Mouse (Mus musculus) G1E (cell line): Measurements from ENCODE around the gene Wfikkn2. TPM values are rescaled to one million over a fixed set of nuclear protein-coding genes. Genes with fewer than 3 reads are reported as not detected.

Experiments
- ATAC-seq: 2 replicates; pipeline ENCODE4 v1.8.0; 2016; ENCODE audit warnings: mild to moderate bottlenecking; ENCODE audit not compliant: insufficient number of reproducible peaks, poor library complexity, low FRiP score, severe bottlenecking; ENCODE audit errors: extremely low read depth
- DNase-seq: peaks from one replicate; pipeline ENCODE4 v3.0.0; 2012; ENCODE audit warnings: low spot score
- H3K27me3 ChIP-seq: 2 replicates; pipeline ENCODE4 v1.6.1; 2012; ENCODE audit warnings: mild to moderate bottlenecking, low read length, inconsistent platforms; ENCODE audit not compliant: insufficient read depth
- H3K36me3 ChIP-seq: replicated peaks from 2 replicates; pipeline ENCODE3; 2012; ENCODE audit warnings: mild to moderate bottlenecking, inconsistent platforms
- H3K4me1 ChIP-seq: 2 replicates; pipeline ENCODE4 v1.6.1; 2012; ENCODE audit warnings: low read depth, low read length, inconsistent platforms, mixed read lengths; ENCODE audit not compliant: insufficient read depth
- H3K4me3 ChIP-seq: 2 replicates; pipeline ENCODE4 v1.5.1; 2012; ENCODE audit warnings: low read depth, mild to moderate bottlenecking, inconsistent platforms, low read length, moderate library complexity, mixed read lengths
- H3K9me3 ChIP-seq: replicated peaks from 2 replicates; pipeline ENCODE4 v1.6.1; 2012; ENCODE audit warnings: inconsistent platforms
- CTCF ChIP-seq: IDR thresholded peaks from 2 replicates; pipeline ENCODE4 v1.5.1; 2012; ENCODE audit warnings: low read depth, low read length, inconsistent platforms, mixed read lengths
- GATA1 ChIP-seq: IDR thresholded peaks from 2 replicates; pipeline ENCODE4 v1.6.1; 2012; ENCODE audit warnings: borderline replicate concordance, low read length, inconsistent platforms, mixed read lengths
- GATA2 ChIP-seq: IDR thresholded peaks from 2 replicates; pipeline ENCODE4 v1.6.1; 2012; ENCODE audit warnings: low read depth, low read length, inconsistent platforms, borderline replicate concordance
- POLR2AphosphoS5 ChIP-seq: IDR thresholded peaks from 2 replicates; pipeline ENCODE4 v1.6.1; 2012; ENCODE audit warnings: low read depth, low read length, inconsistent platforms; ENCODE audit not compliant: insufficient replicate concordance
- TAL1 ChIP-seq: conservative IDR thresholded peaks from 2 replicates; pipeline ENCODE4 v1.6.1; 2012; ENCODE audit warnings: low read depth, low read length, inconsistent platforms, mixed read lengths
- polyA plus RNA-seq: library from polyadenylated mRNA; stranded (reverse); fragments of >175 nt; gene quantifications from 2 replicates; pipeline ENCODE4 v1.2.3, GENCODE M21; 2012
- total RNA-seq, 2 experiments: library from RNA; stranded (forward) in 1 of 2; stranded (reverse) in 1 of 2; fragments of 200-1000 nt in 1 of 2; fragments of >200 nt in 1 of 2; fragmentation: Nextera tagmentation in 1 of 2; gene quantifications; 2 replicates each; pipeline ENCODE4 v1.2.3; 2014 to 2017

The Wfikkn2 gene
- total and polyA plus RNA-seq, 3 experiments = 0.03 to 0.05 TPM; not detected in 1

DNA sequence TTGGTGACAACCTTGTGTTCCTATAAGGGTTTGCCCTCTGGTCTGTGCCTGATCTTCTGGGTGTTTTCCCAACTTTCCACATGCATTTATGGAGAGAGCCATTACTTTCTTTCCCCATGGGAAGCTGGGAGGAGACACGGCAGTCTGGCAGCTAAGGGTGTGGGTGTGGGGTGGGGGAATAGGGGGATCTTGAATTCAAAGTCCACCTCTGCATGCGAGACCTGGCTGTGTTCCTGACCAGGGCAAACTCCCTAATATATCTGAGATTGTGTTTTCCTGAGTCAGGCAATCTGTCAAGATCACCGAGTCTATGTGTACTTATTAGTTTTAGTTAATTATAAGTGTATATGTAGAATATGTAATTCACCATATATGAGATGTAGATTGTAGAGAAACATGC lies 49.5 kb downstream of the Wfikkn2 start:
- Histone ChIP-seq H3K4me3 (no peak overlapping the region), H3K36me3 (no peaks in the 10 kb centered on the region), H3K27me3 (peaks cover 43% of the 10 kb centered on the region), H3K9me3 (no peaks in the 10 kb centered on the region), H3K4me1 (peaks cover 30% of the 10 kb centered on the region)
- no peak for TF ChIP-seq POLR2AphosphoS5
- TF ChIP-seq TAL1 = no peak
- TF ChIP-seq GATA1 = no peak
- no peak for TF ChIP-seq CTCF
- no peak for TF ChIP-seq GATA2
- DNase-seq = no peak
- no peak for ATAC-seq

- H3K36me3 ChIP-seq = no peaks in the 10 kb centered on the region
- peaks cover 5% of the 10 kb centered on the region; the same call in 1 of the 2 replicates for H3K4me1 ChIP-seq
- H3K4me3 ChIP-seq = no peak overlapping the region
- H3K9me3 ChIP-seq = no peaks in the 10 kb centered on the region
- ATAC-seq (no peak), DNase-seq (no peak)
- TF ChIP-seq GATA2 = no peak
- TF ChIP-seq CTCF = no peak
- no peak for TF ChIP-seq POLR2AphosphoS5
- TF ChIP-seq GATA1 = no peak
- TF ChIP-seq TAL1 = no peak
- peaks cover 57% of the 10 kb centered on the region for H3K27me3 ChIP-seq
Observed at GRCm38 (mm10) chr11:94193109-94193508, 52.7 kb downstream of the Wfikkn2 start.

DNA sequence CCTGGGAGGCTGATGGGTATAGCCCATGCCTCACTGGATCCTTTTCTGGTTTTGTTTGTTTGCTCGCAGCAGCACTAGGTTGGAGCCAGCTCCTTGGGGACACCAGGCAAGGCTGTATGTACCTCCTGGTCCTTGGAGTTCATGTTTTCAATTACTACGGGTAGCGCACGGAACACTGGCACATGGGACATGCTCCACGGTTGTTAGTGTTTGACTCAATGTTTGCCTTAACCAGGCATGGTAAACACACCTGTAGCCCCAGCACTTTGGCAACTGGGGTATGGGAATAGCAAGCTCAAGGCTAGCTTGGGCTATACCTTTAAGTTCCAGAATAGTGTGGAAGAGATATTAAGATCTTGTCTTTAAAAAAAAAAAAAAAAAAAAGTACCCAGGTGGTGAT lies 55.1 kb downstream of the Wfikkn2 start:
- TF ChIP-seq CTCF (no peak), TAL1 (no peak), GATA2 (no peak)
- ATAC-seq = no peak
- no peak for DNase-seq

GRCm38 (mm10) chr11:94189579-94189978 lies 56.2 kb downstream of the Wfikkn2 start:
- Histone ChIP-seq H3K36me3 (no peaks in the 10 kb centered on the region), H3K4me3 (no peak overlapping the region), H3K9me3 (no peaks in the 10 kb centered on the region), H3K4me1 (0 out of 2 replicates have a peak, but pooled peaks cover 3% of the 10 kb centered on the region), H3K27me3 (peaks cover 54% of the 10 kb centered on the region)
- ATAC-seq = no peak
- TF ChIP-seq GATA1 (no peak), CTCF (no peak), POLR2AphosphoS5 (no peak), GATA2 (no peak), TAL1 (no peak)
- DNase-seq = no peak

More for the DNA sequence above, 55.1 kb downstream of the Wfikkn2 start:
- H3K27me3 ChIP-seq = peaks cover 52% of the 10 kb centered on the region
- no peak overlapping the region for H3K4me3 ChIP-seq
- no peaks in the 10 kb centered on the region for H3K9me3 ChIP-seq
- H3K36me3 ChIP-seq = no peaks in the 10 kb centered on the region
- 0 out of 2 replicates have a peak, but pooled peaks cover 3% of the 10 kb centered on the region for H3K4me1 ChIP-seq

Other genes with a start within 250 kb of the Wfikkn2 start
- 60.0 and 65.0 TPM in 2 replicates for gene Spag9, start 249.9 kb downstream of the Wfikkn2 start, total RNA-seq (2014; fragmentation: Nextera tagmentation)
- gene Spag9, start 249.9 kb downstream of the Wfikkn2 start, total RNA-seq (2017) = 43.8 and 53.3 TPM in 2 replicates
- 10.5 and 15.3 TPM in 2 replicates for gene Spag9, start 249.9 kb downstream of the Wfikkn2 start, polyA plus RNA-seq
- gene Tob1, start 34.6 kb downstream of the Wfikkn2 start, total RNA-seq (2014; fragmentation: Nextera tagmentation) = 28.6 and 35.0 TPM in 2 replicates
- gene Tob1, start 34.6 kb downstream of the Wfikkn2 start, total RNA-seq (2017) = 9.9 and 11.6 TPM in 2 replicates
- gene Tob1, start 34.6 kb downstream of the Wfikkn2 start, polyA plus RNA-seq = 10.5 and 11.1 TPM in 2 replicates
- gene Gm21885, start 35.9 kb upstream of the Wfikkn2 start, total RNA-seq (2014; fragmentation: Nextera tagmentation) = not detected in 2 replicates
- gene Gm21885, start 35.9 kb upstream of the Wfikkn2 start, total RNA-seq (2017) = 0.23 TPM in 1 of 2 replicates, not detected in the other
- gene Gm21885, start 35.9 kb upstream of the Wfikkn2 start, polyA plus RNA-seq = not detected in 2 replicates
- 238 and 283 TPM in 2 replicates for gene Luc7l3, start 76.0 kb upstream of the Wfikkn2 start, total RNA-seq (2014; fragmentation: Nextera tagmentation)
- 170 and 260 TPM in 2 replicates for gene Luc7l3, start 76.0 kb upstream of the Wfikkn2 start, total RNA-seq (2017)
- 26.4 and 38.7 TPM in 2 replicates for gene Luc7l3, start 76.0 kb upstream of the Wfikkn2 start, polyA plus RNA-seq
- gene Ankrd40, start 82.0 kb upstream of the Wfikkn2 start, total RNA-seq (2014; fragmentation: Nextera tagmentation) = 34.4 and 46.0 TPM in 2 replicates
- gene Ankrd40, start 82.0 kb upstream of the Wfikkn2 start, total RNA-seq (2017) = 46.4 and 48.4 TPM in 2 replicates
- gene Ankrd40, start 82.0 kb upstream of the Wfikkn2 start, polyA plus RNA-seq = 75.8 and 90.9 TPM in 2 replicates
- not detected in 2 replicates for gene Abcc3, start 147.0 kb upstream of the Wfikkn2 start, total RNA-seq (2014; fragmentation: Nextera tagmentation)
- 0.17 and 0.27 TPM in 2 replicates for gene Abcc3, start 147.0 kb upstream of the Wfikkn2 start, total RNA-seq (2017)
- not detected in 2 replicates for gene Abcc3, start 147.0 kb upstream of the Wfikkn2 start, polyA plus RNA-seq
- 38.4 TPM in 1 of 2 replicates, not detected in the other for gene Cacna1g, start 228.2 kb upstream of the Wfikkn2 start, total RNA-seq (2014; fragmentation: Nextera tagmentation)
- gene Cacna1g, start 228.2 kb upstream of the Wfikkn2 start, total RNA-seq (2017) = 0.49 TPM in 1 of 2 replicates, not detected in the other
- 0.01 TPM in 1 of 2 replicates, not detected in the other for gene Cacna1g, start 228.2 kb upstream of the Wfikkn2 start, polyA plus RNA-seq
- not detected in 2 replicates for gene Spata20, start 240.2 kb upstream of the Wfikkn2 start, total RNA-seq (2014; fragmentation: Nextera tagmentation)
- not detected in 2 replicates for gene Spata20, start 240.2 kb upstream of the Wfikkn2 start, total RNA-seq (2017)
- not detected in 2 replicates for gene Spata20, start 240.2 kb upstream of the Wfikkn2 start, polyA plus RNA-seq